Mouse (Mus musculus): ENCODE measurements around the gene Chrnb4.

Chrnb4 gene

GRCm38 (mm10) chr9:55048211-55048880, at the start of gene Chrnb4:
TSS of gene Chrnb4 (minus strand) at chr9:55048779.
- no peak for DNase-seq (ENCODE audit: low spot score)

- no peak for DNase-seq (ENCODE audit: low spot score)
These were observed 48.3 kb upstream of the Chrnb4 start for GRCm38 (mm10) chr9:55096870-55097269.

GRCm38 (mm10) chr9:55096033-55096432, 47.5 kb upstream of the Chrnb4 start:
- DNase-seq (ENCODE audit: low spot score): no peak

GRCm38 (mm10) chr9:55090141-55090540, 41.6 kb upstream of the Chrnb4 start:
- DNase-seq (ENCODE audit: low spot score): no peak

- DNase-seq (ENCODE audit: low spot score): no peak
These were observed 40.6 kb upstream of the Chrnb4 start for GRCm38 (mm10) chr9:55089226-55089625.

- DNase-seq (ENCODE audit: low spot score): no peak
These were observed 34.8 kb upstream of the Chrnb4 start for GRCm38 (mm10) chr9:55083154-55083913.

GRCm38 (mm10) chr9:55067965-55068265, 19.3 kb upstream of the Chrnb4 start:
- no peak for DNase-seq (ENCODE audit: low spot score)

- DNase-seq (ENCODE audit: low spot score): no peak
These were observed 18.8 kb upstream of the Chrnb4 start for GRCm38 (mm10) chr9:55067260-55067964.

GRCm38 (mm10) chr9:55065241-55065640, 16.7 kb upstream of the Chrnb4 start:
- no peak for DNase-seq (ENCODE audit: low spot score)

GRCm38 (mm10) chr9:55058067-55058466, 9.5 kb upstream of the Chrnb4 start:
- DNase-seq (ENCODE audit: low spot score): no peak

- no peak for DNase-seq (ENCODE audit: low spot score)
These were observed 6.9 kb upstream of the Chrnb4 start for GRCm38 (mm10) chr9:55055386-55055930.

- DNase-seq (ENCODE audit: low spot score): no peak
These were observed 1.8 kb downstream of the Chrnb4 start for GRCm38 (mm10) chr9:55046764-55047163.

GRCm38 (mm10) chr9:55045001-55045400, 3.6 kb downstream of the Chrnb4 start:
- DNase-seq (ENCODE audit: low spot score): no peak

GRCm38 (mm10) chr9:55043688-55044087, 4.9 kb downstream of the Chrnb4 start:
- no peak for DNase-seq (ENCODE audit: low spot score)

GRCm38 (mm10) chr9:55041389-55041788, 7.2 kb downstream of the Chrnb4 start:
- no peak for DNase-seq (ENCODE audit: low spot score)

- no peak for DNase-seq (ENCODE audit: low spot score)
These were observed 8.6 kb downstream of the Chrnb4 start for GRCm38 (mm10) chr9:55039983-55040382.

- DNase-seq (ENCODE audit: low spot score): no peak
These were observed 9.6 kb downstream of the Chrnb4 start for GRCm38 (mm10) chr9:55038948-55039347.

- no peak for DNase-seq (ENCODE audit: low spot score)
These were observed 17.0 kb downstream of the Chrnb4 start for GRCm38 (mm10) chr9:55031435-55032167.

GRCm38 (mm10) chr9:55026275-55026663, 22.3 kb downstream of the Chrnb4 start, which contains the start of gene Chrna3:
TSS of gene Chrna3 (minus strand) at chr9:55026562.
- DNase-seq (ENCODE audit: low spot score): no peak

- no peak for DNase-seq (ENCODE audit: low spot score)
These were observed 22.9 kb downstream of the Chrnb4 start for GRCm38 (mm10) chr9:55025534-55026274.

- DNase-seq (ENCODE audit: low spot score): peak; percentile 40
These were observed 24.5 kb downstream of the Chrnb4 start for GRCm38 (mm10) chr9:55023902-55024583.

Data from urinary bladder, postnatal 10 days (tissue).